Mouse (Mus musculus): Measurements from ENCODE around the gene Mapt.

Mapt gene

DNA sequence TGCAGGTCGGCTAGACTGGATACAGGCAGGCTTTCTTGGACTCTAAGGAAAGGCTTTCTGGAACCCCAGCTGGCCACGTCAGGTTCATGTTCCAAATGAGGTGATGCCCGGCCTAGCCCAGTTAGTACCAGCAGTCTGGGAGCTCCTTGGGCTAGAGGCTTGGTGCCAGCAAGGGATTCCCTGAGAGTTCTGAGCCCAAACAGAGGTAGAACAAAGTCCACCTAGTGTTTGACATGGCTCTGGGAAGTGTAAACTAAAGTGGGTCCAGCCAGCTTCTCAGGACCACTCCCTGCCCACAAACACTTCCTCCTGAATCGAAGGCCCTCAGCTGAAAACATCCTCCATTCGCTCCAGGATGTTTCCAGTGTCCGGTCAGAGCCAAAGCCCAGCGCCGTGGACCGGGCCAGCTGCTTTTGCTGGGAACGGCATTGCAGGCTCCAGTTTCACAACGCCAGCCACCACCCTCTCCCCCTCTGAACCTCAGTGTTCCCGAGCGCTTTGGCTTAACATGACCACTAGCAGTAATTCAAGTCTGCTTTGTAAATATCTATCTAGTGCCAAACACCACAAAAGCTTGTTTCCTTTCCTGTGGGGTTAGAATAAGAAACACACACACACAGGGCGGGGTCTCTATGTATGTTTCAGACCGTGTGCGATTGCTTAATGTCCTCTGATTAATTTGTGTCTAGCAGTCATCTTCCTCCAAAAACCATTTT lies 85.7 kb downstream of the Mapt start:
- DNase-seq (ENCODE audit: low spot score), result no peak

DNA sequence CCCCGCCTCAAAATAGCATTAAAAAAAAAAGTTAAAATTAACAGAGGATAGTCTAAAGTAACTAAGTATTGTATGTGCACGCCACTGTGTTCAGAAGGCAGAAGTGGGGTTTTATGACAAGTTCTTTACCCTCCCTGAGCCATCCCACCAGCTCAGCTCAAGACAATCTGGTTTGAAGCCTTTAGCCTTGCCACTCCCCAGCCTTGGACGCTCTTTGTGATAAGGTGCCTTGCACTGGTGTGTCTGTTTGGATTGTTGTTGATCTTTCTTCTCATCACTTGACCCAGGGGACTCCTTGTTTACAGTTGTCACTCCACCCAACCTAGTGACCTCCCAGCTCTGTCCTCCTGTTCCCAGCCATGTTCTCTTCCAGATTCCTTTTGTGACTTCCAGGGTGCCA lies 86.4 kb downstream of the Mapt start:
- DNase-seq (ENCODE audit: low spot score), result no peak

DNA sequence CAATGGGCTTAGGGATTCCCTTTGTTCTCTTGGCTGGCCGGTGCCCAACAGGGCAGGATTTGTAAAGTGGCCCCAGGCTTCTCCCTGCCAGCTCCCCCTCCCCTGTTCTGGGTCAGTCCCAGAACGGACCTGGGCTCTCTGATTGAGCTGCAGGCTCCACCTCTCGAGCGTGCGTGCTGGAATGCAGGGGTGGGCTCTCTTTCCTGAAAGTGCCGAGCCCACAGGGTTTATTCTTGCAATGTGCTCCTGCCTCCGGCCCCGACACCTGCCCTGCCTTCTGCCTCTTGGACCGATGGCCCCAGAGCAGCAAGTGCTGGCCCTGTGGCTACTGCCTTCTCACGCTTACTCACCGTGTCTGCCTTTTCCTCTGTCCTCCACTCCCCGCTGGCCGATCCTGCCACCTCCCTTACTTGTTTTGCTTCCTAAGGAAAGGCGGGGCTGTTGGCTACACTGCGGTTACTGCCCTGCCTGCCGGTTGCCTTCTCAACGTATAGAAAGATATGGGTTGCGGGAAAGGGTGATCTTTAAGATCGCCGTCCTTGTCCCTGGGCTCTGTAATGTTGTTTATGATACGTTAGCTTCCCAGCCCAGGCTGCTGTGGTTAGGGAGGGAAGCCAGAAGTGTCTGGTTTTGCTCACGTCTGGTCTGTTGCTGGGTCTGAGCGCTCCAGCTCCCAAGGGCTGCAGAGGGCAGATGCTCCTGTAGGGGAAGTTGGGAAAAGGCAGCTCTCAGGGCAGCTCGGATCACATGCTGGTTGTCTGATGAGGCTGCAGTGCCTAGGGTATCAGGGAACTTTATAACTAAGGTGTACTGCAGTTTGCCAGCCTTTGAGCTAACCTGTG lies 88.0 kb downstream of the Mapt start:
- no peak for DNase-seq (ENCODE audit: low spot score)

DNA sequence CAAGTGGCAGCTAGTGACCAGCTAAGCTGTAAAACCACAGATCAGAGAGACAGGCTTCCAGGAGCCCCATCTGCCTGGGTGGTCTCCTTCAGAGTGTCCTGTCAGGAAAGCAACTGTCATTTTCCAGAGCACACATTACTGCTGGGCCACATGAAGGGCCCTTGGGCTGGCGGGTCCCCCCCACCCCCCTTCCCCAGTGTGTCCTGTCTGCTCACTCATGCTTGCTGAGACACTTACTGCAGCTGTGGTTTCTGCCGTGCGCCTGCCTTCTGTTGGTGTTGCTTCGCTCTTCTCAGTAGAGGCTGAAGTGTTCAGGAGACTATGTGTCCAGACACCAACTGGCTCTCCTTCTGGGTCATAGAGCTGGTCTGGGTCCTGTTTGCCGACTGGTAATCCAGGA lies 89.3 kb downstream of the Mapt start:
- no peak for DNase-seq (ENCODE audit: low spot score)

DNA sequence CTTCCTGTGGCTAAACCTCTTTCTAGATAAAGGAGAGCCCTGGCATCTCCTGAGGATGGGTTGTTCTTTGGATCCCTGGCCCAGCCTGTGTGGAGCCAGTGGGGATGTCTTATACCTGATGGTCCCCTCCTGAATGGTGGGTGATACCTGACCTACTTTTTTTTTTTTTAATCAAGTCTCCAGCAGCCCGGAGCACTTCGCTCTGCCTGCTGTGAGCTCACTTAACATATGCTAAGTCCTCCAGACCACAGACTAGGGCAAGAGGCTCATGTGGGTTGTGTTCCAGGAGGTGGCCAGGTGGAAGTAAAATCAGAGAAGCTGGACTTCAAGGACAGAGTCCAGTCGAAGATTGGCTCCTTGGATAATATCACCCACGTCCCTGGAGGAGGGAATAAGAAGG lies 91.0 kb downstream of the Mapt start:
- DNase-seq (ENCODE audit: low spot score), result no peak

DNA sequence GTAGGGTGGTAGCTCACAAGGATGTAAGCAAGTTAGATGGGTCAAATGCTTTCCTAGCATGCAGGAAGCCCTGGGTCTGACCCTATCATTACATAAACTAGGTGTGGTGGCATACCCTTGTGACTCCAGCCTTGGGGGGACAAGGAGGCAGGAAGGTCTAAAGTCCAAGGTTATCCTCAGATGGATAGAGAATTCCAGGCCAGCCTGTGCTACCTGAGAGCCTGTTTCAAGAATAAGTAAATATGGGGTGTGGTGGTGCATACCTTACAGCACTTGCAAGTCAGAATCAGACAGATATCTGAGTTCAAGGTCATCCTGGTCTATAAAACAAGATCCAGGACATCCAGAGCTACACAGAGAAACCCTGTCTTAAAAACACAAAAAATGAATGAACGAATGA lies 96.3 kb downstream of the Mapt start:
- no peak for DNase-seq (ENCODE audit: low spot score)

DNA sequence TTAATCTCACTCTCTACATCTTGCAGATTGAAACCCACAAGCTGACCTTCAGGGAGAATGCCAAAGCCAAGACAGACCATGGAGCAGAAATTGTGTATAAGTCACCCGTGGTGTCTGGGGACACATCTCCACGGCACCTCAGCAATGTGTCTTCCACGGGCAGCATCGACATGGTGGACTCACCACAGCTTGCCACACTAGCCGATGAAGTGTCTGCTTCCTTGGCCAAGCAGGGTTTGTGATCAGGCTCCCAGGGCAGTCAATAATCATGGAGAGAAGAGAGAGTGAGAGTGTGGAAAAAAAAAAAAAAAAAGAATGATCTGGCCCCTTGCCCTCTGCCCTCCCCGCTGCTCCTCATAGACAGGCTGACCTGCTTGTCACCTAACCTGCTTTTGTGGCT lies 96.8 kb downstream of the Mapt start:
- no peak for DNase-seq (ENCODE audit: low spot score)

DNA sequence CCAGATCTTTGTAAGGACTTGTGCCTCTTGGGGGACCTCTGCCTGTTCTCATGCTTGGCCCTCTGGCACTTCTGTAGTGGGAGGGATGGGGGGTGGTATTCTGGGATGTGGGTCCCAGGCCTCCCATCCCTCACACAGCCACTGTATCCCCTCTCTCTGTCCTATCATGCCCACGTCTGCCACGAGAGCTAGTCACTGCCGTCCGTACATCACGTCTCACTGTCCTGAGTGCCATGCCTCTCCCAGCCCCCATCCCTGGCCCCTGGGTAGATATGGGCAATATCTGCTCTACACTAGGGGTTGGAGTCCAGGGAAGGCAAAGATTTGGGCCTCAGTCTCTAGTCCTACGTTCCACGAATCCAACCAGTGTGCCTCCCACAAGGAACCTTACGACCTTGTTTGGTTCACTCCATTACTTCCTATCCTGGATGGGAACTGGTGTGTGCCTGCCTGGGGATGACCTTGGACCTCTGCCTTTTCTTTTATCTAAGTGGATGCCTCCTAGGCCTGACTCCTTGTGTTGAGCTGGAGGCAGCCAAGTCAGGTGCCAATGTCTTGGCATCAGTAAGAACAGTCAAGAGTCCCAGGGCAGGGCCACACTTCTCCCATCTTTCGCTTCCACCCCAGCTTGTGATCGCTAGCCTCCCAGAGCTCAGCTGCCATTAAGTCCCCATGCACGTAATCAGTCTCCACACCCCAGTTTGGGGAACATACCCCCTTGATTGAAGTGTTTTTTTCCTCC lies 98.2 kb downstream of the Mapt start:
- no peak for DNase-seq (ENCODE audit: low spot score)

DNA sequence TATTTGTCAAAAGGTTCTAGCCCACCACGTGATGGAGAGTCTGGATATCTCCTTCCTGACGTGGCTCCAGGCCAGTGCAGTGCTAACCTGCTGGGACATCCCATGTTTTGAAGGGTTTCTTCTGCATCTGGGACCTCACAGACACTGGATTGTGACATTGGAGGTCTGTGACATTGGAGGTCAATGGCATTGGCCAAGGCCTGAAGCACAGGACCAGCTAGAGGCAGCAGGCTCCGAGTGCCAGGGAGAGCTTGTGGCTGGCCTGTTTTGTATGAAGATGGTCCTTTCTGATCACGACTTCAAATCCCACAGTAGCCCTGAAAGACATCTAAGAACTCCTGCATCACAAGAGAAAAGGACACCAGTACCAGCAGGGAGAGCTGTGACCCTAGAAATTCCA lies 99.0 kb downstream of the Mapt start:
- no peak for DNase-seq (ENCODE audit: low spot score)

DNA sequence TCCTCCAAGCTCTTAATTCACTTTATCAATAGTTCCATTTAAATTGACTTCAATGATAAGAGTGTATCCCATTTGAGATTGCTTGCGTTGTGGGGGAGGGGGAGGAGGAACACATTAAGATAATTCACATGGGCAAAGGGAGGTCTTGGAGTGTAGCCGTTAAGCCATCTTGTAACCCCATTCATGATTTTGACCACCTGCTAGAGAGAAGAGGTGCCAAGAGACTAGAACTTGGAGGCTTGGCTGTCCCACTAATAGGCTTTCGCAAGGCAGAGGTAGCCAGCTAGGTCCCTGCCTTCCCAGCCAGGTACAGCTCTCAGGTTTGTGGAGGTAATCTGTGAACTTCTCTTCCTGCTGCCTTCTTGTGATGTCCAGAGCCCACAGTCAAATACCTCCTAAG lies 100.0 kb downstream of the Mapt start:
- no peak for DNase-seq (ENCODE audit: low spot score)

DNA sequence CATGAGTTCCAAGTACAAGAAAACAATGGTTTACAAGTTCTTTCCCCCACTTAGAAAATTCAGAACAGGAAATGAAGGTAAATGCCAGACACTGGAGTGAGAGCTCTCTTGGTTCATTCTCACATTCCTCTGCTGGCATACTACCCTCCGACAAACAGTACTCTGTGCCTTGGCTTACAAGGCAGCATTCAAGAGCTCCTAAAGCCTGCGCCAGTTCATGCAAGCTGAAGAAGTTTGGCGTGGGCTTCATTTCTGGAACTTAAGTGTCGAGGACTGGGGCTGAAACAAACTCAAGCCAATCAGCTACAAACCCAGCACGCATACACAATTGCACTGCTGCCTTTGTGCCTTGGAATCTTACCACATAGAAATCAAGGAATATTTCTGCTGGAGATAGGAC lies 100.9 kb downstream of the Mapt start:
- no peak for DNase-seq (ENCODE audit: low spot score)

DNA sequence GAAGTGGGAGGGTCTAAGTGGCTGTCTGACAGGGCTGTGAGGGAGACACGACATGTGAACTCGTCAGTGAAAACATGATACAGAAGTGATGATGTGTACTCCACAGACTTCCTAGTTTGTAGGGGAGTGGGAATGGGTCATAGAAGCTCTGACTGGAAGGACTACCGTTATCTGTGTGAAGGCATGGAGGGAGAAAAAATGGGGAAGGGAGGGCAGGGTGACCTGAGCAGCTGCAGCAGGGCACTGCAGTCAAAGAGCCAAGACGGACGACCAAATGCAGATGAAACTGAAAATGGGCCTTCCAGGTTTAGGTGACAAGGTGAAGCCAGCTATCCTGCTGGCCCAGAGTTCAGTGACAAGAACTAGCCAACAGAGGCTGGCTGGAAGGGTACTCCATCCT lies 102.9 kb downstream of the Mapt start:
- no peak for DNase-seq (ENCODE audit: low spot score)

DNA sequence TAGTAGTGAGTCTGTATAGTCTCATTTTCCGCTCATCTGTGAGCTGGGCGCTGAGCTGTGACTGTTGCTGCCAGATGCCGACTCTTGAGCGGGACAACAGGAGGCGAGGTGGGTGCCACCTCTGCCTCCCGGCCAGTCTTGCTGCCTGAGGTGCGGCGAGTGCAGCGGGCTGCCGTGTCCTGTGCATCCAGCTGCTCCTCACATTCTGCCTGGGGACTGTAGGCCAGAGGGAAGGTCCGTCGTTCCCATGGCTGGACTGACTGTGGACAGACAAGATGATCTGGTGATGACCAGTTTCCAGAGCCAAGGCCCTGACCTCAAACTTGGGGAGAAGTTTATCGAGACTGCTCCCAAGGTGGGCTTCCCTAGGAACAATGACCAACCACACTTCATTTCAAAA lies 103.8 kb downstream of the Mapt start:
- DNase-seq (ENCODE audit: low spot score), result no peak

DNA sequence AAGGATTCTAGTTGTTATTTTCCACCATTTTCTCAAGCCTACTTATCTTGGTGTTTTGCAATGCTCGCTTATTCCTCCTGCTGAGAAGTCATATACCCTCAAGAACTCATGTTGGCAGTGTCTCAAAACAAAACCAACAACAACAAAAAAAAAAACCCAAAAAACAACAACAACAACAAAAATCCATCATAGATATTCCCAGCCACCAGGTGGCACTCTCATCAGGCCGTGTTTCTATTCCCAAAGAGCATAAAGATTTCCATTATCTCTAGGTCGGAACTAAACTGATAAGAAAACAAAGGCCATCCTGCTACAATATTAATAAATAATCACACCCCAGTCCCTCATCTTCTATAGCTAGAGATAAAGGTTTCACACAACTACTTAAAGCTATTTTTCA lies 115.7 kb downstream of the Mapt start:
- DNase-seq (ENCODE audit: low spot score), result no peak

DNA sequence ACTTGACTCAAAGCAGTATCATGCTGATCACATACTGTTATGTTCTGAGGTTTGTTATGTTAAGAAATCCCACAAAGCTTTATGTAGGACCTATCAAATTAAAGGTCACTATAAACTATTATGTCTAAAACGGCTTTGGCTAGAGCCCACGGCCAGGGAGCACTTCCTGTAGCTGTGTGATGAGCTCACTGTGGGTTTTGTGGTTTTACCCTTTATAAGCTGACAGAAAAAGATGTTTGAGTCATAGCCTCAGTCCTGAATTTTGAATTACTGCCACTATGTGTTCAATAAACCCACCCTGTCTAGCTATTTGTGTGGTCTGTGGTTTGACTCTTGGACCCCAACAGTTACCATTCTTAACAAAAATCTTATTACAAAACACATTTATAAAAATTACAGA lies 130.6 kb downstream of the Mapt start:
- DNase-seq (ENCODE audit: low spot score), result peak; percentile 65

DNA sequence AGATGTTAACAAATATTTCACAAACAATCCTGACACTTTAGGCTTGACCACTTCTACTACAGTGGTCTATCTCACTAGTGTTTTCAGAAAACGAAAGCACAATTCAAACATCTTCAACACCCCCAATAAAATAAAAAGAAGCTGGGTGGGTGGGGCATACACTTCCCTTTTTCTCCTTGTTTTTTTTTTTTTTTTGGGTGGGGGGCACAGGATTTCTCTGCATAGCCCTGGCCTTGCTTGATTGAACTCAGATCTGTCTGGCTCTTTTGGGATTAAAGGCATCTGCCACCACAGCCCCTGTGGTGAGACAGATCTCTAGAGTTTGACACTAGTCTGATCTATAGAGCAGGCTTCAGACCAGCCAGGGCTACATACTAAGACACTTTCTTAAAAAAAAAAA lies 131.5 kb downstream of the Mapt start:
- no peak for DNase-seq (ENCODE audit: low spot score)

DNA sequence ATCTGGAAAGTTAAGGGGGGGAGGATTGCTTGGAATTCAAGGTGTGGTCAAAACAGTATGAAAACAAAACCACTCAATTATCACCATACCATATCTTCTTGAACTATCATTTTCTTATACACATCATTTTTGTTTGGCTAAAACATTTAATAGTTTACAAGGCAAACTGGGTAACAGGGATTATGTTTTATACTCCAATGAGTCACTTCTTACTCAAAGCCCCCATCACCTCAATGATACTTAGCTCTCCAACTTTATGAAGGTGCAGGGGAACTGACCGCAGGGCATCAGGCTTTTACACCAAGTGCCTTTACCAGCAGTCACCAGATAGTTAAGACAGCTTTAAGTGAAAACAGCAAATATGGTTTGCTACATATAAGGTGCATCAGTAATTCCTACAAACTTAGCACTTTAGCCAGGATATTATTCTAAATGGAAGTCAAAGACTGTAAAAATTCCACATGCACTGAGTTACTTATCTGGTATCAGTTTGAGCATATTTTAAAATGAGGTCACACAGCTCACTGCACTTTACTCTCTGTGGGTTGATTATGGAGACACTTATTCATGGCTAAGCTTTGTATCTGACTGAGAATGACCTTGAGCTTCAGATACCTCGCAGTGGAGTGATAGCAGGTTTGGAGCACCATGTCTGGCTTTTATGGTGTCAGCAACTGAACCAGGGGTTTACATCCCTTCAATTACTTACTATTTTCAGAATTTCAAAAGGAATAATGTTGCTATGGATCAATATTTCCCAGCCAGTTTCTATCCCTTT lies 132.8 kb downstream of the Mapt start:
- no peak for DNase-seq (ENCODE audit: low spot score)

DNA sequence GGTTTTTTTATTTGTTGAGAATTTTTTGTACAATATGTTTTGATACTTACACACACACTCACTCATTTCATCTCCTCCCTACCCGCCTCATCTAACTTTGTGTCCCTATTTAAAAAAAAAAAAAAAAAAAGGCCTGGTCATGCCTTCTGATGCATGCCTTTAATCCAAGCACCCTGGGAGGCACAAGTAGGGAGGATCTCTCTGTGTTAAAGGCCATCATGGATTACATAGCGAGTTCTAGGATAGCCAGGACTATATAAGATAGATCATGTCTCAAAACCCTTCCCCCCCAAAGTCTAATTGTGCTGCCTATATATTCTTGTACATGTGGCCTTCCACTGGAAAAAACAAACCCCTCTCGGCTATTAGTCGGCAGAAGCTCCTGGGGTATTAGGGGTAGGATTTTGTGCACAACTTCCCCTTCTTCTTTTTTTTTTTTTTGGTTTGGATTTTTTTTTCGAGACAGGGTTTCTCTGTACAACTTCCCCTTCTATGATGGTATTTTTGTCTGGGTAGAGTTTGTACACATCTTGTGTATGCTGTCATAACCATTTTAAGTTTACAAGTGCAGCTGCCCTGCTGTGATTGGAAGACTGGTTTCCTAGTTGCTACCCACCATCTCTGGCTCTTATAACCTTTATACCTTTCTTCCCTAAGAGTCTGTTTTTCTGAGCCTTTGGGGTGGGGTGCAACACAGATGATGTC lies 136.4 kb downstream of the Mapt start:
- no peak for DNase-seq (ENCODE audit: low spot score)

DNA sequence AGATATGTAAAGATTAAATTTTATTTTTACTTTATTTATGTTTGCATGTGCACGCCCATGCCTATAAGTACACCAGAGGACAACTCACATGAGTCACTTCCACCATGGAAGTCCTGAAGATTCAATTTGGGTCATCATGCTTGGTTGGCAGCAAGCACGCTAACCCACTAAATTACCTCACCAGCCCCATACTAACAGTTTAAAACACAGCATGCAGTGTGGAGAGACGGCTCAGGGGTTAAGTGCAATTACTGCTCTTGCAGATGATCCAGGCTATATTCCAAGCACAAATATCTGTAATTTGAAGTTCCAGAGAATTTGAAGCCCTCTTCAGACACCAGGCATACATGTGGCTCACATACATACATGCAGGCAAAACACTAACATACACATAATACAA lies 145.1 kb downstream of the Mapt start:
- no peak for DNase-seq (ENCODE audit: low spot score)

DNA sequence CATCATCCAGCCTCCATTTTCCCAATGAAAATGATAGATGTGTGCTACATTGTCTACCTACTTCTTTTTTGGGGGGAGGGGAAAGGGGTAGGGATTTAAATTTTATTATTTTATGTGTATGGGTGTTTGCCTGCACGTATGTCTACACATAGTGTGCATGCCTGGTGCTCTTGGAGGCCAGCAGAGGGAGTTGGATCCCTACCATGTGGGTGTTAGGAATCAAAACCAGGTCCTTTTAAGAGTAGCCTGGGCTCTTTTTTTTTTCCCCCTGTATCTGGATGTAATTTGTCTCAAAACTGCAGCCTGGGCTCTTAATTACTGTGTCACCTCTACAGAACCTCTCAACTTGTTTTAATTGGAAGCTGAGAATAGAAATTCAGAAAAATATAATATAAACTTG lies 148.4 kb downstream of the Mapt start:
- DNase-seq (ENCODE audit: low spot score), result peak; percentile 34

Data from T-cell, adult 2 months (primary cell).